Mouse (Mus musculus) embryonic fibroblast, embryonic 13.5 days (primary cell): ENCODE measurements around the gene Havcr2.
"Not testable (repeated sequence)": the region's sequence is repeated elsewhere in the genome, so short reads cannot be mapped to it uniquely, and the experiment has no call there.

Experiments used
- CTCF ChIP-seq: IDR thresholded peaks from 2 replicates; pipeline ENCODE4 v1.5.1; 2011; ENCODE audit warnings: mild to moderate bottlenecking, control low read depth, low read length, moderate library complexity, borderline replicate concordance; ENCODE audit not compliant: insufficient read depth
- POLR2A ChIP-seq: IDR thresholded peaks from 2 replicates; pipeline ENCODE4 v1.6.1; 2011; ENCODE audit warnings: low read depth, mild to moderate bottlenecking, control low read depth, low read length, moderate library complexity

GRCm38 (mm10) chr11:46521341-46521740 is 66.6 kb downstream of the Havcr2 start:
- TF ChIP-seq CTCF, POLR2A: not testable (repeated sequence)
